Mouse (Mus musculus): Measurements from ENCODE around the gene Htra1.

DNA sequence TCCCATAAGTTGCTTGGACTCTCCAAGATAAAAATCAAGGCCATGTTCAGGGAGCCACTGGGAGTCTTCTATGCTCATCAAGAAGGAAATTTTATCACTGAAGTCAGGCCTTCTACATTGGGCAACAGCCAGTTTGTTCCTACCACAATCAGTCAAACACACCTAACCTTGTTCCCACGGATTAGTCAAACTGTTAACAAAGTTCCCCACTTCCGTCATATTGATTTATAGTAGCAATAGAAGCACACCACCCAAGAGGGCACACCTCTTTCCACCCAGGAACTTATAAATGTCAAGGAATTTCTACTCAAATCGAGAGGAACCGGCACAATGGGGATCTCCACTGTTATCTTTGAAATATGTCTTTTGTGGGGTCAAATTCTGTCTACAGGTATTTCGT lies 95.8 kb downstream of the Htra1 start, which contains the start of gene Dmbt1:
- TF ChIP-seq POLR2A (IDR thresholded peaks at IDR 0.05; ENCODE audit: borderline replicate concordance, control insufficient read depth, low read depth, low read length) (no peak), CTCF (IDR thresholded peaks at IDR 0.05; ENCODE audit: control insufficient read depth, insufficient read depth, low read length) (no peak)

All from bone marrow, adult 2 months (tissue).